Mouse (Mus musculus) T-helper 2 cell (primary cell): ENCODE data around the gene Fcgr2b.
"Not testable (repeated sequence)": the region's sequence is repeated elsewhere in the genome, so short reads cannot be mapped to it uniquely, and the experiment has no call there.

Experiments
- in situ Hi-C: fragments of 300-600 bp; cut with MboI, MseI; formaldehyde crosslinking; loops from one replicate; pipeline ENCODE4 v1.15.1; 2025; ENCODE audit warnings: high pct_unique_total_duplicates

The Fcgr2b gene

DNA sequence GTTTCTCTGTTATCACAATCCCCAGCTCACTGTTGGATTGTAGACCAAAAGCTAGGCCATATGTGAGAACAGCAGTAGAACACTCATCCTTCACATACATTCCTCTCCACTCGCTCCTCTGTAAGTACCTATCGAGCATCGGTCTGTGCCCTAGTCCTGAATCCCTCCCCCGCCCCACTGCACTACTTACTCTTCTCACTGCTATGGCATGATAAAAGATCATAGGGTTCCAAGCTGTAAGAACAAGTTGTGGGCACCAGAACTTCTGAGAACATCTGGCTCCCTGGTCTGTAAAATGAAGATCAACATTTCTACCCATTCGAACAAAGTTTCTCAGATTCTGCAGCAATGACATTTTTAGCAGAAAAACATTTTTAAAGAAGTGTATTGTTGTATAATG is at the start of gene Fcgr2b:
Gene Fcgr2b, minus strand, starts transcription at position 101 of the 400 bp plus-strand sequence.
- in situ Hi-C loops: no loop called here

- in situ Hi-C loops: no loop called here
These were observed 43.1 kb upstream of the Fcgr2b start for GRCm38 (mm10) chr1:171019311-171019950.

- in situ Hi-C loops: no loop called here
These were observed 42.4 kb upstream of the Fcgr2b start, which contains the start of gene Fcgr4 for GRCm38 (mm10) chr1:171018737-171019136. TSS of gene Fcgr4 (plus strand) at chr1:171018920.

DNA sequence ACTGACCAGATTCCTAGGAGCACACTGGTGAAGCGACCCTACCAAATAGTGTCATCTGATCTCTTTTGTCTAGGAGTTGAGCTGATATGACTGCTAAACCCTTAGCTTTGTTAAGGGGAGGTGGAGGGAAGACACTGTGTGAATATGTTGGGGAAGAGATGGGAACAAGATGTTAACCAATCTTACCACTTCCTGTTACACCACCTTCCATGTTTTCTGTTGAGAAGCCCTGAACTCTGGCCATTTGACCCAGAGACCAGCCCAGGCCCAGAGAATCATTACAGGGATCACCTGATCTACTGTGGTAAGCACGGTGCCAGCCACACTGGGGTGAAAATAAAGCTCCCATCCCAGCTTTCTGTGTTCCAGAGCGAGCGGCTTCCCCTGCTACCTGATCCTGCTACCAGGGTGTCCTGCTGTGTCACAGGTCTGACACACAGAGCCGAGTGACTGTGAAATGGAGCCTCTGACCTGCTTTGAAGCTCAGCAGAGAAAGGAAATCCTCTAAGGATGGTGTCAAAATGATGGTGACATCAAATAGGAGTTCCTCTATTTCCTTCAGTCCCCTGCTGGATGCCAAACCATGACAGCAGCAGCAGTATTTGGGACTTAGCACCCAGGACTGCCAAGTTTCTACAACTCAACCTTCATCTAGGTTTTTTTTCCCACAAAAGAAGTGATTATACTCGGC is 41.3 kb upstream of the Fcgr2b start:
- in situ Hi-C loops: no loop called here

DNA sequence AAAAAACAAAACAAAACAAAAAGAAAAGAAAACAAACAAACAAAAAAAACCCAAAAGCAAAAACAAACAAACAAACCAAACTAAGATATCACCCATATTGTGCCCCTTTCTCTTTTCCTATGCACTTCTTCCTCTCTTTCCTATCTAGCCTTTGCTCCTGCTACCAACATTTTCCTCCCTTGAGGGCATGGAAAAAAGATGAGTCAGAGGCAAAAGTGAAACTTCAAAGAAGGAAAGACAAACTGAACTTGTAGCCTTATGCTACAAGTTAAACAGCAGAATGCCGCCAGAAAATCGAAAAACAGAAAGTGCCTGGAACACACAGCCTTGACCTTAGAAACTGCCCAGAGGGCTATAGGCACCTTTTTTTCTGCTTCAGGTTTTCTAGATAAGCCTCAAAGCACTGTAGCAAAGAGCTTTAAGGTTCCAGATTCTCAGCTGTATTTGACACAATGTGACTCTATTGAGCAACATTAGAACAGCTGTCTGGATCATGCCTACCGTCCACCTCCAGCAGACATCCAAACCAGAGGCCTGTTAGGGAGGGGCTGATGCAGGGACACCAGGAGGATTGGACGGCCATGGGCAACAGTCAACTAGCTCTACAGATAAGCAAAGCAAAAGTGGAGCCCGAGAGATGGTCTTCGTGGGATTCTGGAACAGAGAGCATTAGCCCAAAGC is 40.5 kb upstream of the Fcgr2b start:
- in situ Hi-C loops: no loop called here

- in situ Hi-C loops: no loop called here
These were observed 35.4 kb upstream of the Fcgr2b start for GRCm38 (mm10) chr1:171011733-171012132.

- in situ Hi-C loops: no loop called here
These were observed 30.6 kb upstream of the Fcgr2b start for GRCm38 (mm10) chr1:171006905-171007304.

DNA sequence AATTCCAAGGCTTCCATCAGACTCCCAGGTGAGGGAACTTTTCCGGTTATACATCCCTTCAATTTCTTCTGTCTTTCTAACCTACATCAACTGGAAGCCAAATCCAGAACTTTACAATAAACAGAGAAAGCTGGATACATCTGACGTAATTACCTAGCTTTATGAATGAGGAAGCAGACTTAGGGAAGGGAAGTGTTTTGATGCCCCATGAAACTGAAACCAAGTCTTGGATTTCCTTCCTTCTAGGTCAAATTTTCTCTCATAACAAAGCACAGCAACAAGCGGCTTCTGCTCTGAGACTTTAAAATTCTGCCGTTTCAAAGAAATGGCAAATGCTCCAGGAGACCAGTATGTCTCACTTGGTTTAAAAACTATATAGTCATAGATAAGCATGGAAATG is 30.0 kb upstream of the Fcgr2b start:
- in situ Hi-C loops: no loop called here

GRCm38 (mm10) chr1:171005586-171005985 is 29.2 kb upstream of the Fcgr2b start:
- in situ Hi-C loops: no loop called here

- in situ Hi-C loops: no loop called here
These were observed 28.7 kb upstream of the Fcgr2b start for GRCm38 (mm10) chr1:171005081-171005480.

- in situ Hi-C loops: loop anchor here (5.0 kb wide), 1 partner anchor 98 kb away; no protein-coding TSS in a partner anchor
These were observed 23.5 kb upstream of the Fcgr2b start for GRCm38 (mm10) chr1:170999811-171000210.

DNA sequence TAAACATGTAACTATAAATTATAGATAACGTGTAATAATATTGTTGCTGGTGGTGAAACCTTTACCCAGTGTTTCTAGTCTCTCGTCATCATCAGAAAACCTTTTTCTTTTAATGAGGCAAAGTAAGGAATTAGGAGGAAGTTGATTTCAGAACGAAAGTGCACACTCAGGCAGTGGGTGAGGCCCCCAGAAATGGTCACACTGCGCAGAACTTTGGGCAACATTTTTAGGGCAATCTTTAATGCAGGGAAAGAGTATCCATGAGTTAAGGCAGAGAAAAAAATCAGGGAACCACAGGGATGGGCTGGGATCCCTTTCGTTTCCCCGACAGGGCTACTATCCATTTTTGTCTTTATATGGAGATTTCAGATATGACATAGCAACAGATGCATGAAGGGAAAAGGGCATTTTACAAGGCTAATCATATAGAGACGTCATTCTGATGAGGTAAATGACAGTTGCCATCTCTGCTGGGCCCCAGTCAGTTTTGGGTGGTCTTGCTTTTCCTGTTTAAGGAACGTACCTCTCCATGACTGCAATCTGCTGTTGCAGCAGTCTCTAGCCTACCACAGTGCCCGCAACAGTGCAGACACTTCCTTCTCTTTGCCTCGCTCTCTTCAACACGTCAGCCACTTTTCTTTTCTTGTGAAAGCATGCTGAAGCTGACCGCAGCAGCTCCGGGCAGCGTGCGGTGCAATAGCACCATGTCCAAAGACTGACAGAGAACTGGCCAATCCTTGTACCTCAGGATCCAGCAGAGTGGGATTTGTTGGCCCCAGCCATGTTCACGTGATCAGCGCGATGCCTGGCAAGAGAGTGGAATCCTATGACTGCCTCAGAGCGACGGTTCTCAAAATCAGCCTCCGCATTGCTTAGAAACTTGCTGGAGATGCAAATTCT is 21.7 kb upstream of the Fcgr2b start:
- in situ Hi-C loops: loop anchor here (5.0 kb wide), 1 partner anchor 96 kb away; no protein-coding TSS in a partner anchor

DNA sequence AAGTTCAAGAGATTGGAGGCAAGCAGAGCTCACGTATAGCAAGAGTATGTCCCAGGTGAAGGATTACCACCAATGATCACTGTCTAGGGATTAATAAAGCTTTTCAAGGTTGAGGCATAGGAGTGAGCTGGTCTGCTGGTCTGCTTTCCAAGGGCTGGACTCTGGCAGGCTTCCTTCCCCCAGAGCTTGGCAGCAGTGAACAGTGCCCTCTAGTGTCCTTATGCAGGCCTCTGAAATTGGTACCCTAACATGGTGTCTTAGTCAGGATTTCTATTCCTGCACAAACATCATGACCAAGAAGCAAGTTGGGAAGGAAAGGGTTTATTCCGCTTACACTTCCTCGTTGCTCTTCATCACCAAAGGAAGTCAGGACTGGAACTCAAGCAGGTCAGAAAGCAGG is 20.4 kb upstream of the Fcgr2b start:
- in situ Hi-C loops: loop anchor here (5.0 kb wide), 1 partner anchor 94 kb away; no protein-coding TSS in a partner anchor

DNA sequence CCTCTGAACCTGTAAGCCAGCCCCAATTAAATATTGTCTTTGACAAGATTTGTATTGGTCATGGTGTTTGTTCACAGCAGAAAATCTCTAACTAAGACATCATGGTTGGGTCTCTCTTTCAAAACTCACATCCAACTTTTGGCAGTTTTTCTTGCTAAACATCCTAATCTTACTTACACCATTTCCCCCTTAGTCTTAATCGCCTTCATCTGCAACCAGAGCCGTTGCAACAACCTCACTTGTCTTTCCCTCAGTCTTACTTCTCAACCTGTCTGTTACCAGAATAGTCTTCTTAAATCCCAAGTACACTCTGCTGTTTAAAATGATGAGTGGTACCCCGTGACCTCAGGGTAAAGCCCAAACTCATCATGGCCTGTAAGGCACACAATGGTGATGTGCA is 19.7 kb upstream of the Fcgr2b start:
- in situ Hi-C loops: loop anchor here (5.0 kb wide), 1 partner anchor 94 kb away; no protein-coding TSS in a partner anchor

GRCm38 (mm10) chr1:170992550-170992949 is 16.2 kb upstream of the Fcgr2b start:
- in situ Hi-C loops: no loop called here

DNA sequence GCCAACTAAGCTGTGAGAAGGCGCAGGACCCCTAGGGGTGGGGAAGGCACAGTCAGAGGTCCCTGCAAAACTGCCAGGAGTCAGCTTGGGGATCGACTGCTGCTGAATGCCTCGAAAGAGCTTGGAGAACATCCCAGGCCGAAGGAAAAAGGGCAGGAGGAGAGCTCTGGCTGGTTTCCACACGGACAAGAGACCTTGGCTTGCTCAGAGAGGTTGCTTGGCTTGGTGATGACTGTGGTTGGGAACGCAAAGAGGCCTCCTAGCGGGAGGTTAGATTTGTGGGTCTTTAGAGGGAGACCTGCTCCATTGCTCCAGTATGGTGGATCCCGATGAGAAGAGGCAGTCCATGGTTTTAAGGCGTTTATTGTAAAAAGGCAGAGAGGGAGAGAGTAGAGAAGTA is 13.3 kb upstream of the Fcgr2b start:
- in situ Hi-C loops: no loop called here

DNA sequence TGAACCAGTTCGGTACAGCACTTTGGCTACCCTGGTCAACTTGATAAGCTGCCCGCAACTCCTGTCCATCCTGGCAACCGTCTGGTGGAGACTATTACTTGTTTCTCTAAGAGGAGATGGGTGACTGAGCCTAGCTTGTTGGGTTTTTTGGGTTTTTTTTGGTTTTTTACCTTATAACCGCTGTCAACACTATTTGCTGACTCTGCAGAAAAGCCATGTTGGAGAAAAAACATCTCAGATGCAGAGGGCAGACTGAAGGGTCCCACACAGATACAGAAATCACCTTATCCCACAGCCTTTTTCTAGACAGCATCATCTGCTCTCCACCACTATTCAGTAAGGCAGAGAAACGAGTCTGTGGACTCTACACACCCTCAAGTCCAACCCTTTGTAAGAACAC is 9.5 kb upstream of the Fcgr2b start:
- in situ Hi-C loops: no loop called here

- in situ Hi-C loops: no loop called here
These were observed 8.7 kb upstream of the Fcgr2b start for GRCm38 (mm10) chr1:170985092-170985491.

GRCm38 (mm10) chr1:170983066-170983465 is 6.7 kb upstream of the Fcgr2b start:
- in situ Hi-C loops: no loop called here

DNA sequence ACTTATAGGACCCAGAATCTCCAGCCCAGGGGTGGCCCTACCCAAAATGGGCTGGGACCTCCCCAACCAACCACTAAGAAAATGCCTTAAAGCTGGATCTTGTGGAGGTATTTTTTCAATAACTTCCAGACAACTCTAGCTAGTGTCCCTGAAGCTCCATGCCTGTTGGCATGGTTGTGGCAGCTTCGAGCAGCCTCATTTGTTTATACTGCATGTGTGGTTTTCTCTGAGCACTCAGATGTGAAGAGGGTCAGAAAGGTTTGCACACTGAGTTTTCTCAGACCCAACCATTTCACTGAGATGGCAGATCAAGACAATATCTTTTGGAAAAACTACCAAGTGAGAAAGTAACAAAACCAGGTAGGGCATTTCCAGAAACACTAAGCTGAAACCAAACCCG is 6.0 kb upstream of the Fcgr2b start:
- in situ Hi-C loops: no loop called here

DNA sequence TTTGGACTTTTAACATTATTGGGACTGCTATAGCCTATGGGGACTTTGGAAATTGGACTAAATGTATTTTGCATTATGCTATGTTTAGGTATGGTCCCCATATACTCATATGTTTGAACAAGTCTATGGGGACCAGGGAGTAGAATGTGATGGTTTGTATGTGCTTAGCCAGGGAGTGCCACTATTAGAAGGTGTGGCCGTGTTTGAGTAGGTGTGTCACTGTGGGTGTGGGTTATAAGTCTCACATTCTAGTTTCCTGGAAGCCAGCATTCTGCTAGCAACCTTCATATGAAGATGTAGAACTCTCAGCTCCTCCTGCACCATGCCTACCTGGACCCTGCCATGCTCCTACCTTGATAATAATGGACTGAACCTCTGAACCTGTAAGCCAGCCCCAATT is 5.3 kb upstream of the Fcgr2b start:
- in situ Hi-C loops: not testable (repeated sequence)
